Mouse (Mus musculus) gastrocnemius, postnatal 36 days (tissue): ENCODE results near the gene Cd59b. TPM values are rescaled to one million over a fixed set of nuclear protein-coding genes. Genes with fewer than 3 reads are reported as not detected.
A peak's percentile ranks its signal among the peaks of the same experiment; 100 is the strongest.
"Not testable (repeated sequence)": the region's sequence is repeated elsewhere in the genome, so short reads cannot be mapped to it uniquely, and the experiment has no call there.

ENCODE experiments used
- DNase-seq, 2 experiments: peaks; one replicate each; pipeline ENCODE4 v3.0.0; 2022
- intact Hi-C: fragments of 180-260 bp; cut with DNase I; formaldehyde crosslinking; loops from one replicate; pipeline ENCODE4 v1.15.1; 2025
- total RNA-seq, 2 experiments: library from RNA; stranded (reverse); gene quantifications; 2 replicates each; pipeline ENCODE4 v1.2.3; 2021

Cd59b gene
- total RNA-seq, 2 experiments from 2014 or later = 1.6 to 2.9 TPM

- intact Hi-C loops = no loop called here
- no peak for DNase-seq
Measured at GRCm38 (mm10) chr2:104110031-104110430, 40.4 kb downstream of the Cd59b start.

DNA sequence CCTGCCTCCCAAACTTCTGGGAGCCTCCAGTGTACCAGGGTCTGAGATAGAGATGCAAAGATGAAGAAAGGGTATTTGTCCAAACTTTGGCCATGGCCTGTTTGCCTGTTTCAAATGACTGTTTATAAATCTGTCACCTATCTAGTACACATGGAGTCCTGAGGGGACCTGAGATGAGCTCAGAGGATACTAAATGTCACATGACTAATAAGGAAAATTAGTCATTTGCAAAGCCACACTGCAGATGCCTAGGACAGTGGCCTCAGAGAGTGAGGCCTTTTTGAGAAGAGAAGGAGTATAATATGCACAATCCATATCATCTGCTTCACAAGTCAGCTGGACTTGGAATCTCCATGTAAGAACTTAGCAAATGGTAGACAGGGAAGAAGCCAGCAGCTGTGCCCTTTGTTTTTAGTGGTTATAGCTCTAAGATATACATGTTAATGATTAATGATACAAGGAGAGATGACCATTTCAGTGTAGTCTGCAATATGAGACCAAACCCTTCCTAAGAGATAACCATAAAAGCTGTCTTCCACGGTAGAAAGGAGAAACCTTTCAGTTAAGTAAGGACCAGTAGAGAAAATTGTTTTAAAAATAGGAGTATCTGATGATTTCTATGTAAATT is 41.6 kb downstream of the Cd59b start:
- DNase-seq, intact Hi-C loops: not testable (repeated sequence)

DNA sequence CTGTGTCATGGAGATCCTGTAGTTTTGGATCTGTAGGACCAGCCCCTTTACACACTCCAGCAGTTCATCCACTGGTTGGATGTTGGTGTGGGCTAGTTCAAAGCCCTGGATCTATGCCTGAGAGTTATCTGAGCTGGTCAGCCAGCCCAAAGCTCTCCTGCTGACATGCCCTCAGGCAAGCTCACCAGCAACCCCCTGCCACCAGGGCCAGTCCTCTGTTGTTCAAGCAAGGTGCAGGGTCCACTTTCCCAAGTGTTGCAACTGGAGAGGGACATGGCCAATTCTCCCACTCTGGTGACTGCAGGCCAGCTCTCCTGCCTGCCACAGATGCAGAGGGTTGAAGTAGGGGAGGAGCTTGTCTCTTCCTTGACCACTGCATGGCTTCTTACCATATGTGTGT is 43.9 kb downstream of the Cd59b start:
- DNase-seq, intact Hi-C loops: not testable (repeated sequence)

- DNase-seq = no peak
- intact Hi-C loops = no loop called here
Measured at GRCm38 (mm10) chr2:104114898-104115297, 45.2 kb downstream of the Cd59b start.

DNA sequence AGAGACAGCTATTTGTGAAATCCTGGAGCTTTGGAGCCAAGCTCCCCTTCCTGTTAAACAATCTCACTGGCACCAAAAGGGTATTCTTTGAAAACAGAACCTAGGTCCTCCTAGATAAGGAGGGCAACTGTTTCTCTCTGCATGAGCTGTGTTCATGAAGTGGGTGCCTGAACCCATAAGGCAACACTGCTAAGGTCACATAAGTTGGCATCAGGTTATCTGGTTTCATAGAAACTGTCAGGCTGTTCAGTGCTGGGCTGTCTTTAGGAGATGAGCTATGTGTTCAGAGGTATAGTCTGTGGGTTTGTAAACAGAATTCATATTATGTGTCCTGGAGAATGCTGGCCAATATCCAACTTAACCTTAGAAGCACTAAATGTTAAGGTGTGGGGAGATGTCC is 47.5 kb downstream of the Cd59b start:
- intact Hi-C loops, DNase-seq: not testable (repeated sequence)

GRCm38 (mm10) chr2:104119097-104119496 is 49.4 kb downstream of the Cd59b start:
- no peak for DNase-seq
- intact Hi-C loops = no loop called here

GRCm38 (mm10) chr2:104120312-104120711 is 50.7 kb downstream of the Cd59b start:
- intact Hi-C loops = loop anchor here (10.0 kb wide), 2 partner anchors 86 to 374 kb away; partner anchors contain the start of gene Hipk3
- no peak for DNase-seq

DNA sequence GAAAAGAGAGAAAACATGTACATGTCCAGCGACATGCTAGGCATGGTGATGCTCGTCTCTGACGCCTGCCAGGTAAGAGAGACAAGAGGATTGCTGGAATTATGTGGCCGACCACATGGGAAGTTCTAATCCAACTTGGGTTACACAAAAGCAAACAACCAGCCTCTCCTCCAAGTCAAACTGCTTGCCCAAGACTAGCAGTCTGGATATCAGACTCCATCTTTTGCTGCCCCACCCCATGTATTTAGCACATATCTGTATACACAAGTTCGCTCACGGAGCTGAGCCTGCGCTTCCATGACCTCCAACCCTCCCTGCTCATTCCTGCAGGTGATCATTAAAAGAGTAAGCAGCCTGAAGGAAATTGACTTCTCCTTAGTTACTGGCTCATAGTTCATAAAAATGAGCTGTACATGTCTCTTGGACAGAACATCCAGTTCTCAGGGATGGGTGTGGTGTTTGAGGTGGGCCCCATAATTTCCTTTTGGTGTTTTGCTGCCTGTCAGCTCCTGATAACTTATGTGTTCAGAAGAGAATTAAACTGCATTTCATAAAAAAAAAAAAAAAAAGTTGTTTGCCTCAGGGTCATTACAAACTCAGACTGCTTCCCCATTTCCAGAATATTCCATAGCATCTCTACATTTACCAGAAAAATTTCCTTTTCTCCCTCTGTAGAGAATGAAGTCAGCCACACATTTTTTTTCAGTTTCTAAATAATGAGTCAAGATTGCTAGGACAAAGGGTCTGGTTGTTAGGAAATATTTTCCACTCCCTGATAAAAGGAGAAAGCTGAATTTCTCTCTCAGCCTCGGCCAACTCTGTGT is 52.2 kb downstream of the Cd59b start:
- intact Hi-C loops = loop anchor here (10.0 kb wide), 2 partner anchors 87 to 373 kb away; partner anchors contain the start of gene Hipk3

GRCm38 (mm10) chr2:104122505-104123378 is 53.1 kb downstream of the Cd59b start, which contains the start of gene A930018P22Rik:
A930018P22Rik (plus strand) TSS chr2:104122769.
- intact Hi-C loops = loop anchor here (10.0 kb wide), 2 partner anchors 88 to 372 kb away; partner anchors contain the start of gene Hipk3
- DNase-seq = peak; percentile 88 to 89

More for the DNA sequence above, 52.2 kb downstream of the Cd59b start:
- no peak for DNase-seq

DNA sequence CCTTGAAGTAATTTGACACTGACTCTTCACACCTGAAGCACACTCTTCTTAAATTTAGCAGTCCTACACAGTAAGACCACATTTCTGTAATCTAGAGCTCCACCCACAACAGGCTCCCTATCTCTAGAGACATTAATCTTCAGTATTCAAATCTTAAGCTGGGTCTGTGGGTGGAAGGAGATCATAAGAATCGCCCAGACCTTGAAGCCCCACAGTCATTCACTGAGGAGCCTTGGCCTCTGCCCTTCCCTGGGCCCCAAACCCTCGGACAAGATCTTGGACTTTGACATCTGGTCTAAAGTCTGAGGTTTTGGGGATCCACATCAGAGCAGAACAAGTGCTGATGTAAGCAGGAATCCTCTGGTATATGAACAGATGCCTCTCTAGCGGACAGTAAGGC is 53.9 kb downstream of the Cd59b start:
- intact Hi-C loops = loop anchor here (10.0 kb wide), 2 partner anchors 89 to 371 kb away; partner anchors contain the start of gene Hipk3
- DNase-seq = no peak

GRCm38 (mm10) chr2:104124071-104124470 is 54.4 kb downstream of the Cd59b start:
- no peak for DNase-seq
- intact Hi-C loops = loop anchor here (10.0 kb wide), 2 partner anchors 89 to 371 kb away; partner anchors contain the start of gene Hipk3

GRCm38 (mm10) chr2:104128803-104129531 is 59.3 kb downstream of the Cd59b start:
- DNase-seq = no peak
- intact Hi-C loops = loop anchor here (10.0 kb wide), 2 partner anchors 94 to 366 kb away; partner anchors contain the start of gene Hipk3

DNA sequence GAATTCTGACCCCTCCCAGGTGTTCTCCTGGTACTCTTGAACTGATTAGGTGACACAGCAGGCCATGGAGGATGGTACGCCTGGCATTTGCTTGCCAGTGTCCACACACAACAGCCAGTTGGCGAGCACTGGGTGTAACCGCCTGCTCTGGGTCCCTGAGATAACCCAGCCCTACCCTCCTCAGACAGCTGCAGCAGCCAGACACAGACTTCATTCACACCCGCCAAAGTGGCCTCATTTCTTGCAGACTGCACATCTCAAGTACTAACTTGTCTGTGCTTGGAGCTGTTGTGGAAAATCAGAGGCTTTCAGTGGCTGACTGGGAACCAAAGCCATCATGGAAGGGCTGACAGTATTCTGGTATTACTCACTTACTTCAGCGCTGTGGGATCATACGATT is 60.5 kb downstream of the Cd59b start:
- intact Hi-C loops = loop anchor here (5.0 kb wide), 1 partner anchor 457 kb away; no protein-coding TSS in a partner anchor

GRCm38 (mm10) chr2:104130969-104131368 is 61.3 kb downstream of the Cd59b start:
- intact Hi-C loops = loop anchor here (5.0 kb wide), 1 partner anchor 456 kb away; no protein-coding TSS in a partner anchor
- DNase-seq = no peak

More for the DNA sequence above, 60.5 kb downstream of the Cd59b start:
- no peak for DNase-seq

GRCm38 (mm10) chr2:104132266-104132859 is 62.7 kb downstream of the Cd59b start:
- DNase-seq = no peak
- intact Hi-C loops = loop anchor here (5.0 kb wide), 1 partner anchor 455 kb away; no protein-coding TSS in a partner anchor

DNA sequence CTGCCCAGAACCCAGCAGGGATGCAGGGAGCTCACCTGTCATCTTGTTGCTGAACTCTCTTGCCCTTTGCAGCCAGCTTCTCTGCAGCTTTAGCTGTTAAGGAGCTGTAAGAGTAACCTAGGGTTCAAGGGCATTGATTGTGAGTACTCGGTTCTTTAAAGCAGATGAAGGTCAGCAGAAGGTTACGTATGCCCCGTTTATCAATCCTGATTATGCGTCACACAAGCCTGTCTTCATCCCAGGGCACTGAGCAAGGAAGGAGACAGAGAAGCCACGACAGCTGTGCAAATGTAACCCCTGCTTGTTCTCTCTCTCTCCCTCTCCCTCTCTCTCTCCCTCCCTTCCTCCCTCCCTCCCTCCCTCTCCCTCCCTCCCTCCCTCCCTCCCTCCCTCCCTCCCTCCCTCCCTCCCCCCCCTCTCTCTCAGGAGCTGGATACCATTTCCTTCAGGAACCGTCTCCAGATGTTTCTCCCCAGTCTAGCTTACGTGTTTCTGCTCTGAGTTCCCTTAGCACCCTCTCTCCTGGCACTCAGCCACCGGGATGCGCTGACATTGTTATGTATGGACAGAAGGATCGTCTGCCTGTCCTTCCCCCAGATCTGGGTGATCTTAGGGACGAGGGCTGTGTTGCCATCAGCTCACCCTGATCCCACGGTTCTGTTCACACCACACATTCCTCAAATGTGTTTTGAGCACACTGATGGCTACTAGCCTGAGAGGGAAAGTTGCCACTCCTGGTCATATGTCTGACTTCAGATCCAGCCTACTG is 63.6 kb downstream of the Cd59b start:
- intact Hi-C loops = loop anchor here (5.0 kb wide), 1 partner anchor 454 kb away; no protein-coding TSS in a partner anchor
- DNase-seq = no peak

DNA sequence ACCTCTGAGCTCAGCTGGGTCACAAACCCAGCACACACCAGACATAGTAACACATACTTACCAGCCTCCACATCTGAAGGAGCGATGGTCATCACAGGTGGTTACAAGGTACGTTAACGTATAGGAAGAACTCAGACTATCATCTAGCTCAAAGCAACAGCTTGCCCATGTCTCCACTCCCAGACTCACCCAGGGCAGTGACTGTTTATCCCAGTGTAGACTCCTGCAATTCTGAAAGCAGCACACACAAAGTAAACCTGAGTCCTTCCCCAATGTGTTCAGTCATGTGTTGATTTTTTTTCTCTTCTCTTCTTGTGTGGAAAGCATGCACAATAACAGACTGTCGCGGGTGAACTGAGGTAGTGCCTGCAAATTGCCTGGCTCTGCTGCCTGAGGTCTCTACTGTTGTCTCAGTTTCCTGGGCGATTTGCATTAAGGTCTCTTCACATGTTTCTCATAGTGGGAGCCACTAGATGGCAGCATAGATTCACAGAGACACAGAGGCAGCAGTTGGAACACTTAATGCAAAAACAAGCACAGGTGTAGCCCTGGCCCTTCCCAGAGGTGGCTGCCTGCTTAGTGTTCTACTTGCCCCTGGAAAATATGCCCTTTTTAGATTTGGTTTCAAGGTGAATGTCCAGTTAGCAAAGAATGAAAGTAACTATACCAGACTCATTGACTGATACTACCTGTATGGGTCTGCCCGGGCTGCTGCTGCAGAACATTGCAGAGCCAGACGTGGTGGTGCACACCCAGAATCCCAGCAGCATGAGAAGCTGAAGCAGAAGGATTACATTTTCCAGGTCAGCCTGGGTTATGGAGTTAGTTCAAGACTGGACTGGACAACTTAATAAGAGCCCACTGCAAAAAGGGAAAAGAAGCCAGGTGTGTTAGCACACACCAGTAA is 64.8 kb downstream of the Cd59b start:
- DNase-seq = peak in 1 of 2 experiments; percentile 22
- intact Hi-C loops = loop anchor here (2.0 to 5.0 kb wide), 2 partner anchors 288 to 453 kb away; no protein-coding TSS in a partner anchor
